Mouse (Mus musculus): ENCODE measurements around the gene Ypel2. TPM values are rescaled to one million over a fixed set of nuclear protein-coding genes. Genes with fewer than 3 reads are reported as not detected.
A peak's percentile ranks its signal among the peaks of the same experiment; 100 is the strongest.

Ypel2 gene
- total and polyA plus RNA-seq, 3 experiments: 0.23 to 0.52 TPM; not detected in 1

DNA sequence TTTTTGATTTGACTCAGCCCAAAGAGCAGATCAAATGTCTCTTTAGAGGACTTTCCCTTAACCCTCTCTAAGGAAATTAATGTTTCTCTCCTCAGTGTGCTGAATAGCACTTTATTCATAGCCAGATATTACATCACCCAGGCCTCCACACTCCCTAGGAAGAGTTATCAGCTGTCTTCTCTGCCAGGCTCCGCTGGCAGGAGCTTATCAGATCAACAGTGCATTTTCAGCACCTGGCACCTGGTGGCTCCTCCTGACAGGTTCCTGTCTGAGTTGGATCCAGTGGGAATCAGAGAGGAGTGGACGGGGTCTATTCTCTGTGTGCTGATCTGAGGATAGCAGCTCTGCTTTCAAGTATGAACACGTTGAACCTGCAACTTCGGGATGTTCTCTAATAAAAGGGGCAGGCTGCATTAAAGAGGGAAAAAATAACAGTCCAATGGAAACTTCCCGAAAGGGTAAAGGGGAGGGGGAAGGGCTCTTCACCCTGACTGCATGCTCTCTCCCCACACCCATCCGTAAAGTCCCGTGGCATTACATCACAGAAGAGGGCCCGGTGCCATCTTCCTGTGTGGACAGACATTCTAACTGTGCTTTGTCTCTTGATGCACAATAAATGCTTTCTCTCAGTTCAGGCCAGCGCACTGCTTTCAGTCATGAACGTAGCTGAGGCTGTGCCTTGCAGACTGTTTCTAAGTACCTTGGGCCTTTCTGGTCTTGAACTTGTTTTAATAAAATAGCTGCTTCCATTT lies 8.7 kb upstream of the Ypel2 start (continued):
- TF ChIP-seq USF1 (IDR thresholded peaks at IDR 0.05; ENCODE audit: low read depth, low read length): no peak
- TF ChIP-seq BHLHE40 (IDR thresholded peaks at IDR 0.05; ENCODE audit: borderline replicate concordance, low read depth, low read length): 0 out of 2 replicates have a peak, but pooled peaks have one; percentile 12

DNA sequence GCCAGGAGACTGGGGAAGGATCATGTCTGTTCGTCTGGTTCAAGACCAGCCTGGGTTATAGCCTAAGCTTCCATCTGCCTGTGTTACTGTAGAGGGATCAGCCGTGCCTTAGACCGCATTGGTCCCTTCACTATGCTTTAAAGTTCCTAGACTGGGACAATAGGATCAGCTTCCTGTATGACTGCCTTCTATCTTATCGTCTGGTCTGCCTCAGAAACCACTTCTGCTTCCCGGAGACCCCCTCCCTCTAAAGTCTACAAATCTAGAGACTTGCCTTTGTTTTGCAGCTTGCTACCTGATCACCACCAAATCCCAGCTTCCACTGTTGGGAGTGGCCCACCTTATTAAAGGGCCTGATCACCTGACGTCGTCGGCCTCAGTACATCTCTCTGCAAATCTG lies 7.7 kb upstream of the Ypel2 start:
- no peak overlapping the region for H3K27ac ChIP-seq (ENCODE audit: control insufficient read depth, low read depth, low read length)
- H3K9me3 ChIP-seq (replicated peaks; ENCODE audit: insufficient read depth, low read length): no peaks in the 10 kb centered on the region
- peak; percentile 65 for DNase-seq (ENCODE audit: low read depth, low spot score)
- no peaks in the 10 kb centered on the region for H3K79me2 ChIP-seq (ENCODE audit: control insufficient read depth, insufficient read depth, low read length, poor library complexity)
- H3K4me1 ChIP-seq (ENCODE audit: control insufficient read depth in 1 of 2, insufficient read depth in 2 of 2, low read length in 2 of 2): peaks cover 5 to 18% of the 10 kb centered on the region in 2 experiments
- H3K36me3 ChIP-seq (ENCODE audit: control insufficient read depth in 1 of 2, insufficient read depth in 2 of 2, low read length in 2 of 2): peaks cover 0 to 11% of the 10 kb centered on the region in 2 experiments; a peak in 2 of 4 replicates
- no peaks in the 10 kb centered on the region for H3K27me3 ChIP-seq (ENCODE audit: control insufficient read depth in 1 of 2, insufficient read depth in 2 of 2, low read length in 2 of 2)
- H3K9ac ChIP-seq (ENCODE audit: control insufficient read depth, low read depth, low read length, poor library complexity, severe bottlenecking): no peak overlapping the region
- H3K4me3 ChIP-seq (ENCODE audit: control insufficient read depth in 1 of 2, insufficient read depth in 1 of 2, low read depth in 2 of 2, low read length in 2 of 2): peak overlapping the region; percentile 21 to 31; a peak in 3 of 4 replicates
- TF ChIP-seq E2F4 (IDR thresholded peaks at IDR 0.05; ENCODE audit: borderline replicate concordance, low read depth, low read length) (no peak), MYB (IDR thresholded peaks at IDR 0.05; ENCODE audit: low read depth, low read length) (no peak), MEF2A (IDR thresholded peaks at IDR 0.05; ENCODE audit: extremely low read depth, insufficient replicate concordance, low read depth, low read length, poor library complexity, severe bottlenecking) (no peak), MXI1 (IDR thresholded peaks at IDR 0.05; ENCODE audit: low read depth, low read length) (0 out of 2 replicates have a peak, but pooled peaks have one; percentile 45), JUND (IDR thresholded peaks at IDR 0.05; ENCODE audit: low read depth, low read length) (no peak), RCOR1 (IDR thresholded peaks at IDR 0.05; ENCODE audit: low read depth, low read length) (peak; percentile 92), USF1 (IDR thresholded peaks at IDR 0.05; ENCODE audit: low read depth, low read length) (peak; percentile 47; the same call in 1 of the 2 replicates), MAX (IDR thresholded peaks at IDR 0.05; ENCODE audit: low read length) (no peak), BHLHE40 (IDR thresholded peaks at IDR 0.05; ENCODE audit: borderline replicate concordance, low read depth, low read length) (no peak), CHD1 (IDR thresholded peaks at IDR 0.05; ENCODE audit: low read depth, low read length) (no peak), POLR2AphosphoS2 (IDR thresholded peaks at IDR 0.05; ENCODE audit: low read length) (no peak), RAD21 (IDR thresholded peaks at IDR 0.05; ENCODE audit: low read depth, low read length) (no peak), SMC3 (IDR thresholded peaks at IDR 0.05; ENCODE audit: low read depth, low read length) (no peak), ELF1 (IDR thresholded peaks at IDR 0.05; ENCODE audit: low read depth, low read length) (peak; percentile 65), CTCF (IDR thresholded peaks at IDR 0.05 in 2 of 3, conservative IDR thresholded peaks at IDR 0.05 in 1 of 3; ENCODE audit: control insufficient read depth in 1 of 3, insufficient read depth in 1 of 3, low read depth in 2 of 3, low read length in 3 of 3, poor library complexity in 1 of 3, severe bottlenecking in 1 of 3) (no peak), MAZ (IDR thresholded peaks at IDR 0.05; ENCODE audit: low read depth, low read length) (peak; percentile 85), ZC3H11A (IDR thresholded peaks at IDR 0.05; ENCODE audit: low read depth, low read length) (no peak), TAL1 (IDR thresholded peaks at IDR 0.05; ENCODE audit: low read length) (no peak), ZKSCAN1 (IDR thresholded peaks at IDR 0.05; ENCODE audit: low read depth, low read length) (no peak), POLR2AphosphoS5 (IDR thresholded peaks at IDR 0.05; ENCODE audit: borderline replicate concordance, low read depth, low read length) (no peak), HCFC1 (IDR thresholded peaks at IDR 0.05; ENCODE audit: low read depth, low read length) (no peak), EP300 (IDR thresholded peaks at IDR 0.05; ENCODE audit: low read depth in 1 of 2, low read length in 2 of 2) (peak; percentile 68 to 86), ETS1 (IDR thresholded peaks at IDR 0.05; ENCODE audit: low read depth, low read length) (peak; percentile 78), CHD2 (IDR thresholded peaks at IDR 0.05; ENCODE audit: low read length) (no peak), UBTF (IDR thresholded peaks at IDR 0.05; ENCODE audit: borderline replicate concordance, insufficient read depth, low read depth, low read length) (no peak), MYC (IDR thresholded peaks at IDR 0.05; ENCODE audit: low read depth, low read length) (no peak), POLR2A (IDR thresholded peaks at IDR 0.05; ENCODE audit: control insufficient read depth in 1 of 2, insufficient read depth in 1 of 2, low read depth in 1 of 2, low read length in 2 of 2, poor library complexity in 1 of 2) (no peak), USF2 (IDR thresholded peaks at IDR 0.05; ENCODE audit: borderline replicate concordance in 1 of 2, insufficient read depth in 1 of 2, low read depth in 1 of 2, low read length in 2 of 2) (no peak), ZMIZ1 (IDR thresholded peaks at IDR 0.05; ENCODE audit: low read depth, low read length) (no peak), GABPA (IDR thresholded peaks at IDR 0.05; ENCODE audit: low read depth, low read length) (no peak), KAT2A (conservative IDR thresholded peaks at IDR 0.05; ENCODE audit: low read depth, low read length) (no peak), NRF1 (IDR thresholded peaks at IDR 0.05; ENCODE audit: insufficient read depth, low read depth, low read length, poor library complexity, severe bottlenecking) (no peak), GATA1 (IDR thresholded peaks at IDR 0.05; ENCODE audit: low read depth, low read length) (peak; percentile 80)
